Mouse (Mus musculus) naive thymus-derived CD4-positive, alpha-beta T cell, adult 2 months (primary cell): ENCODE data around the gene Ephb2.

Experiments
- DNase-seq: peaks from one replicate; pipeline ENCODE4 v3.0.0-alpha.2; 2011; ENCODE audit warnings: low read depth

Gene Ephb2

DNA sequence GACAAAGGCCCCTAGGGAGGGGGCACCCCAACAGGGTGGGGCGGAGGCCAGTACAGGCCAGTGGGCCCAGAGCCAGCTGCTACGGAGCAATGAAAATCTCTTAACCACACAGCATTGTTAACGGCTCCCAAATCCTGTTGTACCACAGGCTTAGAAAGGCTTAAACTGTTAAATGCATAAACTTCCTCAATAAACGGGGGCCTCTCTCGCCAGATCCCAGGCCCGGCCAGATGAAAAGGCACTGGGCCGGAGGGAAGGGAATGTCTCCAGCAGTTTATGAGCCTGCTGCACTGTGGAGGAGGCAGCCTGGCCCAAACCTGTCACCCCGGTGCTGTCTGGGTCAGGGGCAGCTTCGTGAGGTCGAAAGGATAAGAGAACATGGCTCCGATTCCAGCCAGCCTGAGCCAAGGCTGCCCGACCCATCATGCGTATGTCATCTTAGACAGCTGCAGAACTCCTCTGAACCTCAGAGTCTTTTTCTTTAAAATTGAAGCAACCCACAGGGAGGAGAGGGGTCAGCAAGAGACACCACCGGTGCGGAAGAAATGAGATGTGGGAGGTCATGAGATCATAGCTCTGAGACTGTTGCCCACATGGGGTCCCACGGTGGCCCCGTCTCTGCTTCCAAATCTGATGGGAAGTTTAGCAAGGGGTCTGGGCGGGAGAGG lies 73.9 kb downstream of the Ephb2 start:
- no peak for DNase-seq

DNA sequence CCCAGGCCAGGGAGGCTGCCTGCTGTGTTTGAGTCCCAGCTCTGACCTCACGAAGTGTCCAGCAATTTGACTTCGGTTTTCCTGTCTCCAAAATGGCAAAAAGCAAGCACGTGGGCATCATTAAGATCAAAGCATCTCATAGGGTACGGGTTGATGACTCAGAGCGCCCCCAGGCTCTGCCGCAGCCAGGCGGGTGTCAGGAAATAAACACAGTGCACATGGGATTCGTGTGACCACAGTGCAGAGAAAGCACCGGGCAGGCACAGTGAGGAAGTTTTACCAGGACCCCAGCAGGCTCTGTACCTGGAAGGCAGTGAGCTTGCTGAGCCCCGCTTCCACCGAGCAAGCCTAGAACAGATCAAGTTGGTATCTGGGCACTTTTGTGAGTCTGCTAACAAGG lies 74.9 kb downstream of the Ephb2 start:
- DNase-seq, result no peak

DNA sequence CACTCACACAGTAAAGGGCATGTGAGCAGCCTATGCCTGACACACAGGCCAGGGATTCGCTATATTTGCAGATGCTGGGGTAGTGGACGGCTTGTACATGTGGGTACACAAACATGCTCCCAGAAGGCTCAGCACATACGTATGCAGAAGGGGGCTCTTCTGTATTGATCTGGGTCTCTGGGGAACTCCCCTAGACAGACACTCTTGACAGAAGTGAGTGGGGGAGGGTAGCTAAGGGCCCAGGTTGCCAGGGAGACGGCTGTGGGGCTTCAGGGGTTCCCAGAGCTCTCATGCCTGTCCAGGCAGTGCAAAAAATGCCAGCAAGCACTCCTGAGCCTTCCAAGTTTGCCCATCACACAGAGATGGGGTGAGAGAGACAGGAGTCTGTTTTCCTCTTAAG lies 78.7 kb downstream of the Ephb2 start:
- no peak for DNase-seq

DNA sequence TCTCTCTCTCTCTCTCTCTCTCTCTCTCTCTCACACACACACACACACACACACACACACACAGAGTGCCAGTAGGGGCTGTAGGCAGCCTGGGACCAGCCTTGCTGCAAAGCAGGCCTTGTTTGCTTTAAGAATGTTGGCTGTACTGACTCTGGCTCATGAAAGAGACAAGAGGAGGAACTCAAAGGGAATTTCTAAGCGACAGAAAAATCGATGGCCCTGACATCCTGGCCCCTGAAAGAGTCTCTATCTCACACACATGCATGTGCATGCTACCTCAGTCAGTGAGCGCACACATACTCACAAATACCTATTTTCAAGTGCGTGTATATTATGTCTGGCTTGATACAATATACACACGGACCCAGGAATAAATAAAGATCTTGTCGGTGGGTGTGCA lies 79.3 kb downstream of the Ephb2 start:
- no peak for DNase-seq

DNA sequence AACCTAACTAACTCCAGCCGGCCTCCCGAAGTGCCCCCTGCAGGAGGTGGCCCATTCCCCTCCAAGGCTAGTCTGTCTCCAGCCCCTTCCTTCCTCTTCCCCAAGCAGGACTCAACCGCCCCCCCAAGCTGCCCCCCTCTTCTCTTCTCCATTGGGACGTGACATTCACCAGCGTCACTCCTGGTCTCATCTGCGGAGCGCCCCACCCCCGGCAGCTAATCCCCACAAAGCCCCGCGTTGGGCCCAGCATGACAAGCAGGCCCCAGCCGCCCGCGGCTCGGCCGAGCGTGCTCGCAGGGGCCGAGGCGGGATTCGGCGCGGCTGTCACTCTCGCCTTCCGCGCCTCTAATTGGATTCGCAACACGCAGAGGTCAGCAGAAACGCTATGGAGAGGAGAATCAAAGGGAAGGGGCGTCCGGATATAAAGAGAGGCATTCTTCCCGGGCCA lies 80.4 kb downstream of the Ephb2 start:
- DNase-seq, result no peak

DNA sequence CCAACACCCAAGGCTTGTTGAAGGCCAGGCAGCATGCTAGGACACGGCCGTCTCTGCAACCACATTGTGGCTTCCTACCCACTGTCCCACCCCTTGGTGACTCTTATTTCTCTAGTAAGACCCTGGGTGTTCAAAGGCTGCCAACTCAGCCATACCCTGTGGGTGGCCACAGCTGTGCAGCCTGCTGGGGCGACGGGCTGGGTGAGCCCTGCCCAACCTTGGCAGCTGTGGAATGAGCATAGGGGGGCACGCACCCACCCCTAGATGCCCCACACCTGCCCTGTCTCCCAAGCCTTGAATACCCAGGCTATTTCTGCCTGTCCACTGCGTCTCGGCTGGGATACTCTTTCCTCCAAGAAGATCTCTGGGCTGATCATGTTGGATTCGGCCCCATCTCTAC lies 81.5 kb downstream of the Ephb2 start:
- no peak for DNase-seq

GRCm38 (mm10) chr4:136751355-136752020 lies 84.3 kb downstream of the Ephb2 start:
- DNase-seq, result no peak

GRCm38 (mm10) chr4:136750578-136751338 lies 85.0 kb downstream of the Ephb2 start:
- DNase-seq, result no peak

- DNase-seq, result no peak
These were observed 85.8 kb downstream of the Ephb2 start for GRCm38 (mm10) chr4:136749851-136750577.

DNA sequence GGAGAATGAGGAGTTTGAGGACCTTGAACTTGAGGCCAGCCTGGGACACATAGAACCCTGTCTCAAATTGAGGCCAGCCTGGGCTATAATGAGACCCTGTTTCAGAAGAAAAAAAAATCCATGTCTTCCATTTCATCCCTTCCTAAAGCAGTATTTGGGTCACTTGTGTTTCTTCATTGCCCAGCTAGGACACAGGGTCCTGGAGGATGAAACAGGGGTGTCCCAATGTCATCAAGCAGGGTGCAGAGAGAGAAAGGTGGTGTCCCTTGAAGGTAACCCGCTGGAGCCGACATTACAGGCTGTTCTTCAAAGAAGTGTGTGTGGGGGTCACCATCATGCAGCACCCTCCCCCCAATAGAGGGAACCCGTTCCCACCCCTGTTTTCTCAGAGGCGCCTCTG lies 86.4 kb downstream of the Ephb2 start:
- no peak for DNase-seq

GRCm38 (mm10) chr4:136748842-136749392 lies 86.9 kb downstream of the Ephb2 start:
- DNase-seq, result no peak

- no peak for DNase-seq
These were observed 89.3 kb downstream of the Ephb2 start for GRCm38 (mm10) chr4:136746516-136746915.

GRCm38 (mm10) chr4:136742677-136743076 lies 93.1 kb downstream of the Ephb2 start:
- no peak for DNase-seq

DNA sequence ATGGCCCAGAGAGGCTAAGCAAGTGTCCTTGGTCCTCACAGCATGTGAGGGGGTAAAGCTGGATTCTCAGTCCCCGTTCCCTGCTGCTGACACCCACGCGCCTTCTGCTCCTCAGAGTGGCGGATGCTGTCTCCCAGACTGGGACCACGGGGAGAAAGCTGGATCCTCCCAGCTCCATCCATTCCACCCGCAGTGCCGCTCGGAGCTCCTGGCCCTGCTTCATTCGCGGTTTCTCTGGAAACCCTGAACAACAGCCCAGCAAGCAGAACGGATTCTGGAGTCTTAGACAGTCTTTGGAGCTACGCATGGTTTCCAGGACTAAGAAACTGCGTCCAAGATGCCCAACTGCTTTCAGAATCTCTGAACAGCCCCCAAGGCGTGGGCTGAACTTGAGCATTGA lies 93.9 kb downstream of the Ephb2 start:
- no peak for DNase-seq

DNA sequence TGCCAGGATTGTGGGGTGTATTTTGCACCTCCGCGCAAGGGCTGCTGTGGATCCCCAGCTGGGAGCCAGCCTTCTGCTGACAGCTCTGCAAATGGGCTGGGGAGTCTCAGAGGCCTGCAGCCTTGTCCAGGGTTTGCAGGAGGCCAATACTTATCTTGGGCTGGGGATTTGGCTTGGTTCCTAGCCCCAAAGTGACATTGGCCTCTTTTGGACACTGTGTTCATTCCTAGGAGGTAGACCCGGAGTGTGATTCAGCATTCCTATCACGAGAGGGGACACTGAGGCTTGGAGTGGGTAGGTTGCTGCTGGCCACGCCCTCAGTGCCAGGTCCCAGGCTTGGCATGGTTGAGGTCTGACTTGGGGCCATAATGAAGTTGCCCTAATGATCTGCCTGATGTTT lies 94.8 kb downstream of the Ephb2 start:
- DNase-seq, result no peak

GRCm38 (mm10) chr4:136739189-136739588 lies 96.6 kb downstream of the Ephb2 start:
- no peak for DNase-seq

DNA sequence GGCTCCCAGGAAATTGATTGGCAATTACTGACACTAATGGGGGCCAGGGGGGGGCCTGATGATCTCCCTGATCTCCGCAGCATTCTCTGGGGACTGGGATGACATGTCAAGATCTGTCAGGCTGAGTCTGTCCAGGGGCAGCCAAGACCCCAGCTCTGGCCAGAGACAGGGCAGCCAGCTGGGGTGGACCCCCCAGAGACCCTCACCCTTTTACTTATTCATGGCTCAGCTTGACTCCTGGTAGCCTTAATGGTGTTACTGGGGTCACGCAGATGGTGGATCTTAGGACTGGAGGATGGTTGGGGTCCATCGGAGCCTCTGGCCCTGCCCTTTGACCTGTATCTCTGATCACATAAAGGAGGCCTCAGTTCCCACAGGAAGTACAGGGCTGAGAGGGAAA lies 97.5 kb downstream of the Ephb2 start:
- no peak for DNase-seq

- no peak for DNase-seq
These were observed 99.9 kb downstream of the Ephb2 start for GRCm38 (mm10) chr4:136735856-136736255.

DNA sequence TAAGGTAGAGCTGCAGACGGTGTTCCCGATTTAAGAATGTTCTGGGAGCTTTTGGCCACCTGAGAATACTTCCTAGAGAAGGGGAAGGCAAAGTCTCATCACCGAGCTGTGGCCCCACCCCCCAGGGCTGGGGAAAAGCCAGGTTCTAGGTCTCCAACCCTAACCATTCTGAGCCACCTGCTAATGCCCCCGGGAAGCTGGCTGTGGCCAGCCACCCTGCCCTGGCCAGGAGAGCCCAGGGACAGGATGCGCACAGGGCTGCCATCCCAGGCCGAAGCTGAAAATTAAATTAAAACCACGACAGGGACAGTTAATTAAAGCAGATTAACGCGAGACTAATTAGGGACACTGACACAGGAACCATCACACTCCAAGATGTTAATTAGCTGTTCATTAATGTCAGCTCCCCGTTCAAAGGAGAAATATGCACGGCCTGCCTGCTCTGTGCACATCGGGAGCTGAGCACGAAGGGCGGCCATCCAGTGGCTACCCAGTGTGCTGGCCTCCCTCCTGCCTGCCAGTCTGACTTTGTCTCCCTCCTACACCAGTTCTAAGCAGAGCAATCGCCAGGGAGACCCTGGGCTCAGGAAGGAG lies 101.5 kb downstream of the Ephb2 start:
- DNase-seq, result no peak

DNA sequence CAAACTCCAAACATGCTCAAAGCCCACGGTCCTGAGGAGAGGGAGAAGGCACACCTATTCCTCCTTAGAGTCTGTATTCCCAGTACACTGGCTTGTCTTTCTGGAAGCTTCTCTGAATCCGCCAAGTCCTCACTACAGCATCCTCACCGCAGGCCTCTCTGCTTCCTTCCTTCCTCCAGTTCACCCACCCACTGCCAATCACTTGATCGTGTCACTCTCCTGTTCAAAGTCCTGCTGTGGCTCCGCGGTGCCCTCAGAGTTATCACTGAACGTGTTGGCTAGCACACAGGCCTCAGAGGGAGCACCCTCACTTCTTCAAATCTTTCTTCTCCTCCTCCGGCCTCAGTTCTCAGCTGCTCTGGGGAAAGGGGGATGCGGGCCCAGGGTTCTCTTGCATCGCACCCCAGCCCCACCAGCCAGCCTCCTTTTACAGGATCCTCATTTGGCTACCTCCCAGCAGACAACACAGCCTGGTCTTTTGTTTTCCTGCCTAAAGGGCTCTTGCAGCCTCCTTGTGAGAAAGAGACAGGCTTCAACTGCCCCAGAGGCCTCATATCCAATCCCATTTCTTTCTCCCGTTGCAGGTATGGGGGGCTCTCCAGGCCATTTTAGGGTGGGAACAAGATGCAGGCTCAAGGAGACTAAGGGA lies 102.4 kb downstream of the Ephb2 start:
- no peak for DNase-seq

- no peak for DNase-seq
These were observed 103.2 kb downstream of the Ephb2 start for GRCm38 (mm10) chr4:136732536-136733121.
